Mouse (Mus musculus): ENCODE results near the gene Trim60. TPM values are rescaled to one million over a fixed set of nuclear protein-coding genes. Genes with fewer than 3 reads are reported as not detected.

Gene Trim60
- 0.07 TPM in 1 of 2 replicates, not detected in the other for polyA plus RNA-seq (2015; fragmentation: Nextera tagmentation; extraction: Ambion mirVana)

DNA sequence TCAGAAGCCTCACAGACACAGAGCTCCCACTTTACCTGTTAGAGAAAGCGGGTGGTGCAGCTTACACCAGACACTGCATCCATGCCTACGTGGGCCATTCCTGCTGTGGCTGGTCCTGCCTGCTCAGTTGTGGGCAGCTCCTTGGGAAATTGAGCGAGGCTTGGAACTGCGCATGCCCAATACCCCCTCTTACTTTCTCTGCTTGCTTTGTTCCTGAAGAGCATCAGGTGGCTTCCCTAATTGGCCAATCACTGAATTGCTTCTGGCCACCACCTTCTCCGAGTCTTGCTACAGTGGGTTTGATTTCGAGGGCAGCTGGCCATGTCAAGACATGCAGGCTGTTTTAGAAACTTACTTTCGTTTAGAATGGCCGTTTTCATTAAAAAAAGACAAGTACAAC is at the start of gene Trim60, which contains the start of gene Trim61:
TSS of gene Trim60 (minus strand) at position 162 of the 400 bp plus-strand sequence.
TSS of gene Trim61 (minus strand) at position 101 of the 400 bp plus-strand sequence.
- Histone ChIP-seq H3K4me1 (replicated peaks; ENCODE audit: insufficient read depth, low read length) (no peaks in the 10 kb centered on the region), H3K36me3 (ENCODE audit: insufficient read depth, low read length) (no peaks in the 10 kb centered on the region), H3K27ac (no peak within 1 kb of the TSS), H3K4me2 (ENCODE audit: low read length) (no peak within 1 kb of the TSS), H3K27me3 (ENCODE audit: insufficient read depth, low read length) (no peaks in the 10 kb centered on the region), H3K9ac (ENCODE audit: low read depth, low read length) (no peak within 1 kb of the TSS), H3K4me3 (replicated peaks; ENCODE audit: low read depth, low read length) (no peak within 1 kb of the TSS), H3K9me3 (replicated peaks; ENCODE audit: low read length) (no peaks in the 10 kb centered on the region)
- DNase-seq (ENCODE audit: low spot score) = no peak
- WGBS = 88% methylated on average over 8 of the region's 8 CpGs
- TF ChIP-seq CTCF (IDR thresholded peaks at IDR 0.05; ENCODE audit: low read depth) = no peak
- no peak for ATAC-seq (replicated peaks; ENCODE audit: low FRiP score, low read depth)

GRCm38 (mm10) chr8:65067694-65068472 is 49.5 kb upstream of the Trim60 start:
- WGBS = 29% methylated on average over 10 of the region's 10 CpGs
- H3K27ac ChIP-seq = no peak overlapping the region

DNA sequence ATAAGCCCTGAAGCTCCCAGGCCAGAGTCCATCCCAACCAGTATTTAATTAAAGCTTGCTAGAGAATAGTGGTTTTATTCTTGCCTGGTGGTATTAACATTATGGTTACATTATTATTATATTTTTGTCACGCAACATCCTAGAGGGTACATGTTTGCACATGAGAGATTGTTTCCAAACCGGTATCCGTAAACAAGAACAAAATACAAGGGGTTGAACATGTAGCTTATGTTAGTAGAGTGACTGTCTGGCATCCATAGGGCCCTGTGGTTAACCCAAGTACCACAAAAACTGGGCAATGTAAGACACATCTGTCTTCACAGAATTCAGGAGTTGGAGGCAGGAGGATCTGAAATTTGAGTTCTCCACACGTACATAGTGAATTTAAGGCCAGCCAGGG is 48.6 kb upstream of the Trim60 start:
- Histone ChIP-seq H3K4me1 (replicated peaks; ENCODE audit: insufficient read depth, low read length) (no peaks in the 10 kb centered on the region), H3K9ac (ENCODE audit: low read depth, low read length) (no peak overlapping the region), H3K36me3 (ENCODE audit: insufficient read depth, low read length) (no peaks in the 10 kb centered on the region), H3K27me3 (ENCODE audit: insufficient read depth, low read length) (no peaks in the 10 kb centered on the region), H3K4me3 (replicated peaks; ENCODE audit: low read depth, low read length) (no peak overlapping the region), H3K9me3 (replicated peaks; ENCODE audit: low read length) (no peaks in the 10 kb centered on the region), H3K4me2 (ENCODE audit: low read length) (no peak overlapping the region), H3K27ac (no peak overlapping the region)
- DNase-seq (ENCODE audit: low spot score) (no peak), ATAC-seq (replicated peaks; ENCODE audit: low FRiP score, low read depth) (no peak)
- no peak for TF ChIP-seq CTCF (IDR thresholded peaks at IDR 0.05; ENCODE audit: low read depth)
- WGBS = 95% methylated on average over 4 of the region's 4 CpGs

More at GRCm38 (mm10) chr8:65067694-65068472, 49.5 kb upstream of the Trim60 start:
- DNase-seq (ENCODE audit: low spot score) (no peak), ATAC-seq (replicated peaks; ENCODE audit: low FRiP score, low read depth) (no peak)
- no peaks in the 10 kb centered on the region for H3K9me3 ChIP-seq (replicated peaks; ENCODE audit: low read length)
- H3K27me3 ChIP-seq (ENCODE audit: insufficient read depth, low read length) = no peaks in the 10 kb centered on the region
- TF ChIP-seq CTCF (IDR thresholded peaks at IDR 0.05; ENCODE audit: low read depth) = no peak
- no peak overlapping the region for H3K4me3 ChIP-seq (replicated peaks; ENCODE audit: low read depth, low read length)
- no peaks in the 10 kb centered on the region for H3K4me1 ChIP-seq (replicated peaks; ENCODE audit: insufficient read depth, low read length)
- H3K9ac ChIP-seq (ENCODE audit: low read depth, low read length) = no peak overlapping the region
- no peak overlapping the region for H3K4me2 ChIP-seq (ENCODE audit: low read length)
- no peaks in the 10 kb centered on the region for H3K36me3 ChIP-seq (ENCODE audit: insufficient read depth, low read length)

GRCm38 (mm10) chr8:65065622-65066021 is 47.2 kb upstream of the Trim60 start:
- no peak for TF ChIP-seq CTCF (IDR thresholded peaks at IDR 0.05; ENCODE audit: low read depth)

GRCm38 (mm10) chr8:65064071-65064470 is 45.7 kb upstream of the Trim60 start:
- Histone ChIP-seq H3K36me3 (ENCODE audit: insufficient read depth, low read length) (no peaks in the 10 kb centered on the region), H3K4me1 (replicated peaks; ENCODE audit: insufficient read depth, low read length) (no peaks in the 10 kb centered on the region), H3K9ac (ENCODE audit: low read depth, low read length) (no peak overlapping the region), H3K27ac (no peak overlapping the region), H3K4me3 (replicated peaks; ENCODE audit: low read depth, low read length) (no peak overlapping the region), H3K9me3 (replicated peaks; ENCODE audit: low read length) (no peaks in the 10 kb centered on the region), H3K27me3 (ENCODE audit: insufficient read depth, low read length) (no peaks in the 10 kb centered on the region), H3K4me2 (ENCODE audit: low read length) (no peak overlapping the region)
- no peak for DNase-seq (ENCODE audit: low spot score)
- no peak for TF ChIP-seq CTCF (IDR thresholded peaks at IDR 0.05; ENCODE audit: low read depth)
- no peak for ATAC-seq (replicated peaks; ENCODE audit: low FRiP score, low read depth)
- WGBS = 32% methylated on average over 2 of the region's 2 CpGs

More at GRCm38 (mm10) chr8:65065622-65066021, 47.2 kb upstream of the Trim60 start:
- no peak overlapping the region for H3K9ac ChIP-seq (ENCODE audit: low read depth, low read length)
- no peaks in the 10 kb centered on the region for H3K9me3 ChIP-seq (replicated peaks; ENCODE audit: low read length)
- no peak overlapping the region for H3K4me2 ChIP-seq (ENCODE audit: low read length)
- no peaks in the 10 kb centered on the region for H3K4me1 ChIP-seq (replicated peaks; ENCODE audit: insufficient read depth, low read length)
- ATAC-seq (replicated peaks; ENCODE audit: low FRiP score, low read depth) = no peak
- 96% methylated on average over 3 of the region's 3 CpGs for WGBS
- H3K4me3 ChIP-seq (replicated peaks; ENCODE audit: low read depth, low read length) = no peak overlapping the region
- no peaks in the 10 kb centered on the region for H3K27me3 ChIP-seq (ENCODE audit: insufficient read depth, low read length)
- no peaks in the 10 kb centered on the region for H3K36me3 ChIP-seq (ENCODE audit: insufficient read depth, low read length)
- H3K27ac ChIP-seq = no peak overlapping the region
- DNase-seq (ENCODE audit: low spot score) = no peak

DNA sequence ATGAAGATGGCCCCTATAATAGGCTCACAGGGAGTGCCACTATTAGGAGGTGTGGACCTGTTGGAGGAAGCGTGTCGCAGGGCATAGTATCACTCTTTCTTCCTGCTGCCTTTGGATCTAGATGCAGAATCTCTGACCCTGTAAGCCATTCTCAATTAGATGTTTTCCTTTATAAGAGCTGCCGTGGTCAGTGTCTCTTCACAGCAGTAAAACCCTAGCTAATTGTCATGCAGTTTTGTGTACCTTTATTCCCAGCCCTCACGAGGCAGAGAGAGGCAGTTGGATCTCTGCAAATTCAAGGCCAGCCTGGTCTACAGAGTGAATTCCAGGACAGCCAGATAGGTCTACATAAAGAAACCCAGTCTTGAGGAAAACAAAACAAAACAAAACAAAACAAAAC is 43.8 kb upstream of the Trim60 start:
- no peak for ATAC-seq (replicated peaks; ENCODE audit: low FRiP score, low read depth)
- no peaks in the 10 kb centered on the region for H3K9me3 ChIP-seq (replicated peaks; ENCODE audit: low read length)
- H3K4me3 ChIP-seq (replicated peaks; ENCODE audit: low read depth, low read length) = no peak overlapping the region
- no peaks in the 10 kb centered on the region for H3K36me3 ChIP-seq (ENCODE audit: insufficient read depth, low read length)
- TF ChIP-seq CTCF (IDR thresholded peaks at IDR 0.05; ENCODE audit: low read depth) = no peak
- 79% methylated on average over 4 of the region's 4 CpGs for WGBS
- H3K4me2 ChIP-seq (ENCODE audit: low read length) = no peak overlapping the region
- H3K4me1 ChIP-seq (replicated peaks; ENCODE audit: insufficient read depth, low read length) = no peaks in the 10 kb centered on the region
- H3K27me3 ChIP-seq (ENCODE audit: insufficient read depth, low read length) = no peaks in the 10 kb centered on the region
- DNase-seq (ENCODE audit: low spot score) = no peak
- no peak overlapping the region for H3K9ac ChIP-seq (ENCODE audit: low read depth, low read length)
- no peak overlapping the region for H3K27ac ChIP-seq

All from kidney, postnatal 0 days (tissue).